Mouse (Mus musculus): ENCODE data around the gene Ism1. TPM values are rescaled to one million over a fixed set of nuclear protein-coding genes. Genes with fewer than 3 reads are reported as not detected.

Gene Ism1
- 1 to 10 TPM; 4.4 to 6.2 TPM for total RNA-seq (2021)

- DNase-seq (ENCODE audit: extremely low spot score in 1 of 2, low spot score in 2 of 2): peak in 1 of 2 experiments; percentile 63
- intact Hi-C loops (cut with DNase I): loop anchor here (5.0 to 10.0 kb wide), 2 partner anchors 86 to 347 kb away; no protein-coding TSS in a partner anchor
Observed at GRCm38 (mm10) chr2:139677809-139678274, at the start of gene Ism1. Gene Ism1, plus strand, starts transcription at chr2:139678178.

GRCm38 (mm10) chr2:139628731-139629130, 49.2 kb upstream of the Ism1 start:
- no peak for DNase-seq (ENCODE audit: extremely low spot score in 1 of 2, low spot score in 2 of 2)
- intact Hi-C loops (cut with DNase I): no loop called here

DNA sequence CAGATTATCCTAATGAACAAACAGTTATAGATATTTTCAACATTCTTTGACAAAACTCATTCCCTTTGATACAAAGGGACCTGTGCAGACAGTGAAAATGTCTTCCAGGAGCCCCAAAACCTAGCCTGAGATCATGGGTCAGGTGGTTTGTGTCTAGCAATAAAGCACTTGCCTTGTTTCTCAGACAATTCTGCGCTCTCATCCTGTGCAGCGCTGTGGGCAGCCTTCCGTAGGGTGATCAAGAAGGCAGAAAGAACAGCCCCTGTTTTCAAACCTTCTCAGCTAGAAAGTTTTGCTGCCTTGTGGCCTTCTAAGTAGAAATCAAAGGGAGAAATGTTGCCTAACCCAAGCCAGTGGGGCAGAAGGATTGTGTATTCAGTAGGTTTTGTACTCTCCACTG, 48.3 kb upstream of the Ism1 start:
- intact Hi-C loops (cut with DNase I): no loop called here
- DNase-seq (ENCODE audit: extremely low spot score in 1 of 2, low spot score in 2 of 2): no peak

GRCm38 (mm10) chr2:139634506-139634905, 43.5 kb upstream of the Ism1 start:
- DNase-seq (ENCODE audit: extremely low spot score in 1 of 2, low spot score in 2 of 2): no peak
- intact Hi-C loops (cut with DNase I): no loop called here

GRCm38 (mm10) chr2:139637861-139638260, 40.1 kb upstream of the Ism1 start:
- intact Hi-C loops (cut with DNase I): no loop called here
- no peak for DNase-seq (ENCODE audit: extremely low spot score in 1 of 2, low spot score in 2 of 2)

DNA sequence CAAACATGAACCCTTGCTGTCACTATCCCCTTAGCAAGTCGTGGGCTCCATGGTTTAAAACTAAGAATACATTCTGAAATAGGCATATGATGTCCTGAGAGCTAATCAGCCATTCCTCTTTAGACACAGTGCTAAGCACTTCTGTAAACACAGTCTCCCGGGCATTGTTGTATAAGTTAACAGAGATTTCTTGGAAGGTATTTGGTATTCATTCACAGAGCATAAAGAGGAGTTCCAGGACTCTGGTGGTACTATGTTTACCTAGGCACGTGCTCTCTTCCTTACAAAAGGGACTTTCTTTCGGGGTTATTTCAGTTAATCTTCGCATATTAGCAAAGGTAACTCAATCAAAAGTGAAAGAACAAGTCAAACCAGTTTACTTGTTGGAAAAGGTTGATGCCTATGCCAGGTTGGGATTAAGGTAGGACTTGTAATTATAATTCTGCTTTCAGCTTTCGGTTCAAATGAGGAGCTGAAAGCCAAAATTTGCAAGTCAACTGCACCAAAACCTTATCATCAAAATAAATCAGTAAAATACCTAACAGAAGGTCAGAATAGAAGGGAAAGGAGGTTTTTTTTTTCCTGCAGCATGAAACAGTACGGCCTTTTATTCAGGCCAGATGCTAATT, 36.1 kb upstream of the Ism1 start:
- intact Hi-C loops (cut with DNase I): no loop called here
- DNase-seq (ENCODE audit: extremely low spot score in 1 of 2, low spot score in 2 of 2): no peak

DNA sequence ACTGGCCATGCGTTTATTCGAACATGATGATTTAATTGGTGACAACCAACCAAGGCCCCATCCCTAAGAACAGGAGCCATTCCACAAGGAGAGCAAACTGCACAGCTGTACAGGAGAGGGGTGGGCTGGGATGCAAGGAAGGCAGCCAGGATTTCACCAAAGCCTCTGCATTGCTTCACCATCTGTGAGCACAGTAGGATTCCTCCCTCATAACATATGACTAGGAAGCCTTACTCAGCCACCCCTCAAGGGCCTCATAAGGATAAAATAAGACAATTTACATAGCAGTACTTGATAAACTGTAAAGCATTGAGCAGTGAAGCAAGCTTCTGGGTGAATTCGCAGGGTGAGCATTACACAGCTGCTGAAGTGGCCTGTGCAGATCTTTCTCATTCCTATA, 28.5 kb upstream of the Ism1 start:
- intact Hi-C loops (cut with DNase I): no loop called here

DNA sequence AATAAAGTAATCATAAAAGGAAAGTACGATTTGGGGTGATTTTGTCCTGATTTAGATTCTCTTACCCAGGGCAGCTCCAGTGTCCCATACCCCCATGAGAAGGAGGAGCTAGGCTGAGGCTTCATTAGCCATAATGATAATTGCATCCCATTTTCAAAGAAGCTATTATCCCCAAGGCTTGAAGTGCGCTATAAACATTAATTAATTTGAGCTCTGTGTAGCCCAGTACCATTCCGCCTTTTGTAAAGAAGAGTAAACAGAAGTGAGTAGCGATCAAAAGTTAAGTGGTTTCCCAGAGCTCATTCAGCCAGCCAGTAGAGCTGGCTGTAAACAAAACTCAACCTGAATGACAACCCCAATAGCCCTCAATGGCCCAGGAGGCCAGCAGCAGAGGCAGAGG, 21.2 kb upstream of the Ism1 start:
- no peak for DNase-seq (ENCODE audit: extremely low spot score in 1 of 2, low spot score in 2 of 2)
- intact Hi-C loops (cut with DNase I): no loop called here

More for the DNA sequence above, 28.5 kb upstream of the Ism1 start:
- DNase-seq (ENCODE audit: extremely low spot score in 1 of 2, low spot score in 2 of 2): peak in 1 of 2 experiments; percentile 8

DNA sequence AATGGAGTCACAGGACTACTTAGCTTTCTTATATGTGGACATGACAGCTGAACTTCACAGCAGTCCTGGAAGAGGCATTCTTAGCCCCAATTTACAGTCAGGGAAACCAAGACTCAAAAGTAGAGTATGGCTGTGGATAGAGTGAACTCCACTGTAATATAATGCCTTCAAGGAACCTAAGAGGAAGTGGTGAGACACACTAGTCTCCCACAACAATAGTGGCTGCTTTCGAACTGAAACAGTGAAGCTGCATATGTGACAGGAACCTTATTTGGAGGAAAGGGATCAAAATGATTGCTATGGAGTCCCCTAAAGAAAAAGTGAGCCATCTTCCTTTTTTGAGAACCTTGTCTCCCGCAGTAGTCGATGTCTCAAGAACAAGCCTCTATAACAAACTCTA, 6.1 kb upstream of the Ism1 start:
- intact Hi-C loops (cut with DNase I): loop anchor here (10.0 kb wide), 1 partner anchor 353 kb away; no protein-coding TSS in a partner anchor
- no peak for DNase-seq (ENCODE audit: extremely low spot score in 1 of 2, low spot score in 2 of 2)

DNA sequence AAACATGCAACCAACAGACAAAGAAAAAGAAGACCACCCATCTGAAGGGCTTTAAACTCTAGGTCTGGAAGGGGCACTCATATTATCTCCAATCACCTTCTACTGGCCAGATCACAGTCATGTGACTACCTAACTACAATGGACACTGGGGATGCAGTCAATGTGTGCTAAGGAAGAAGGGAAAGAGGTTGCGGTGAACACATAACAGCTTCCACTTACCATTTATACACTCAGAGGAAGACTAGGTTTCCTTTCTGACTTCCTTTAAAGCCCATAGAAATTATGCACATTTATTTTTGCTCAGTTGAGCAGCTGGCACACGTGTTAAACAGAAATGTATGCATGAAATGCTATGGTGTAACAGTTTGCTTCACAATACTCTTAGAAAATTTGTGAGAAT, 5.6 kb upstream of the Ism1 start:
- intact Hi-C loops (cut with DNase I): loop anchor here (10.0 kb wide), 1 partner anchor 352 kb away; no protein-coding TSS in a partner anchor
- no peak for DNase-seq (ENCODE audit: extremely low spot score in 1 of 2, low spot score in 2 of 2)

DNA sequence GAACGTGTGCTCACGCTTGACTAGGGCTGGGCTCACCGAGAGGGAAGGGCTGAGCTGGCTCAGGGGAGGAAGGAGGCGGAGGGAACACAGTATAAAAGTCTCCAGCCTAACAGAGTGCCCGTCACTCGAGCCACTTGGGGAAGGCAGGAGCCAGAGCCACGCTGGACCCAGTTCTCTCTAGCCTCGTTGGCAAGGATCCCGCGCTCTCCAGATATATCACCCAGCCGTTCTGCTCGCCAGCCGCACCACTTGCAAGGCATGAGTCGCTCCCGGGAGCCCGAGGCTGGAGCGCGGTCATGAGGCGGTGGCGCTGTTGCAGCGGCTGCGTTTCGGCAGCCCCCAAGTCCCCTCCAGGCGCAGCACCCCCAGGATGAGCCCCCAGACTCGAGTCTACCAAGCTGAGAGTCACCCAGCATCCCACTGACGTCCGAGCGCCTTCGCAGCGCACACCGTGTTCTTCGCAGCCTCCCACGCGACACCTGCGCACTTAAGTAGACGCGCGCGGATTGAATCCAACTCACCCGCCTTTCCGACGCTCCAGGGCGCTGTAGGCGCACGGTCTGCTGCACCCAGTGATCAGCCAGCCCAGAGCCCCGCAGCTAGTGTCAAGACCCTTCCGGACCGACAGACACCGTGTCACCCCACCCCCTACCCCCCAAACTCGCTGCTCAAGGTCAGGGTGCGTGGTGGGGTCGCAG, 764 bp upstream of the Ism1 start:
- intact Hi-C loops (cut with DNase I): loop anchor here (5.0 to 10.0 kb wide), 2 partner anchors 85 to 348 kb away; no protein-coding TSS in a partner anchor
- peak; percentile 54 to 81 for DNase-seq (ENCODE audit: extremely low spot score in 1 of 2, low spot score in 2 of 2)

GRCm38 (mm10) chr2:139678275-139679140, 530 bp downstream of the Ism1 start:
- intact Hi-C loops (cut with DNase I): loop anchor here (5.0 to 10.0 kb wide), 2 partner anchors 86 to 346 kb away; no protein-coding TSS in a partner anchor
- DNase-seq (ENCODE audit: extremely low spot score in 1 of 2, low spot score in 2 of 2): peak in 1 of 2 experiments; percentile 78

DNA sequence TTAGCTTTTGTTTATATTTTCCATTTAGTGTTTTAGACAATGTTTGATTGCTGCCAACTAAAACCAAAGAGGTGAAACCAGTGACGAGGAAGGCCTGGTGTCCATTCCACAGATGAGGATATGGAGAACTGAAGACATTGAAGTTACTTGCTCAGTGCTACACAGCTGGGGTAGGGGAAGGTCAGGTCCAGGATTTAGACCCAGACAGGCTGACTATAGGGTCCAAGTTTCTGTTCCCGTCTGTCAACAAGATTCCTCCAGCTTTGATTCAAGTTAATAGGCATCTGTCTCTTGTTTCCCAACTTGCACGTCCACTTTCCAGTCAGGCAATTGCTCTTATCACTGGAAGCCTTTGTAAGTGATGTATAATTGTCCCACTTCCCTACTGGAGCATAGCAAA, 4.6 kb downstream of the Ism1 start:
- no peak for DNase-seq (ENCODE audit: extremely low spot score in 1 of 2, low spot score in 2 of 2)
- intact Hi-C loops (cut with DNase I): no loop called here

DNA sequence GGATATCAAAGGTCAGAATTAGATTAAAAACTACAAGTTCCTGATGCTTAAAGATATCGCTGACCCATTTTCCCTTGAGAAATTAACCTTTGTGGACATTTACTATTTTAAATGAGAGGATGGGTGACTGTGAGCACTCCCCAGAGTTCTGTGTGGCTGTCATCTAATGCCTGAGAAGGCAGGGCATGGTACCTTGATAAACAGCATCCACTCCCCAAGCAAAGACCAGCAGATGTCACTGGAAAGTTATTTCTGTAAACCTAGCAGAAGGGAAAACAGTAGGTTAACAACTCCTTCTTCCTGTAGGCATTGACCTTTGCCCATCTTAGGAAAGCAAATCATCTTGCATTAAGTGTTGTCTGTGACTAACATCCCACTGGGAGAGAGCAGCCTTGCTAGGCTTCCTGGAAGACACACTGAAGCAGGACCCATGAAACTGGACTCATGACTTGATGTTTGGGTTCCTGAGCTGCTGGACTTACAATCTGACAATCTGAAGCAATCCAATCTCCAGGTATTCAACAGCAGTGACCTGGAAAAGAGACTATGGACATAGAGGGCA, 11.5 kb downstream of the Ism1 start:
- DNase-seq (ENCODE audit: extremely low spot score in 1 of 2, low spot score in 2 of 2): no peak

DNA sequence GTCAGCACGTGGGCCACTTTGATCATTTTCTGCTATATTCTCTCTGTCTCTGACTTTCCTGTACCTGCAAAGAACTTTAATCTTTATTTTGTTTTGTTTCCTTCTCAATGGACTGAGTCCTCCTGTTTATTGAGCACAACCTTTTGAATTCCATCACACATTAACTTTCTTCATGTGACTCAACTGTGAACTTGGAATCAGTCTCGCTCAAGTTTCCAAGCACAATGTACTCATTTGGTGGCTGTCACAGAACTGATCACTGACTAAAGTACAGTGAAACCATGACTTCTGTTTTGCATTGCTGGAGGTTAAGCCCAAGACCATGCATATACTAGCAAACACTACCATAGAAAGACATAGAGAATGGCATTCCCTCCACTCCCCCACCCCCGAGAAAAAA, 15.5 kb downstream of the Ism1 start:
- DNase-seq (ENCODE audit: extremely low spot score in 1 of 2, low spot score in 2 of 2): no peak
- intact Hi-C loops (cut with DNase I): no loop called here

More for the DNA sequence above, 11.5 kb downstream of the Ism1 start:
- intact Hi-C loops (cut with DNase I): no loop called here

- DNase-seq (ENCODE audit: extremely low spot score in 1 of 2, low spot score in 2 of 2): no peak
- intact Hi-C loops (cut with DNase I): no loop called here
Observed at GRCm38 (mm10) chr2:139694638-139695037, 16.7 kb downstream of the Ism1 start.

- peak in 1 of 2 experiments; percentile 25 for DNase-seq (ENCODE audit: extremely low spot score in 1 of 2, low spot score in 2 of 2)
- intact Hi-C loops (cut with DNase I): no loop called here
Observed at GRCm38 (mm10) chr2:139696578-139696977, 18.6 kb downstream of the Ism1 start.

DNA sequence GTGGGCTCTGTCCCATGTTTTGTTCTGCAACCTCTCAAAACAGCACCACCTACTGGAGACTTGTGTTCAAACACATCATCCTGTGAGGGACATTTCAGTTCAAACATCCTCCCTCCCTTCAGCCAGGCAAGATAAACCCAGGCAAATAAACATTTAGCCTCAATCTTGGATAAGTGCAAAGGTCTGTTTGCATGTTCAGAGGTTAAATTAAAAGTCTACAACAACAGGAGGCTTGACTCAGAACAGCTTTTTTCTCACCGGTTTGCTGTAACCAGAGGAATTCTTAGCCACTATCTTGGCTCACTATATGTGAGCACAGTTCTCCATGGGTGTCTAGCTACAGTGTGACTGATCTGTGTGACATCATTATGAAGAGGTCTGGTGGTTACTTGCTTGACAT, 22.6 kb downstream of the Ism1 start:
- intact Hi-C loops (cut with DNase I): no loop called here

DNA sequence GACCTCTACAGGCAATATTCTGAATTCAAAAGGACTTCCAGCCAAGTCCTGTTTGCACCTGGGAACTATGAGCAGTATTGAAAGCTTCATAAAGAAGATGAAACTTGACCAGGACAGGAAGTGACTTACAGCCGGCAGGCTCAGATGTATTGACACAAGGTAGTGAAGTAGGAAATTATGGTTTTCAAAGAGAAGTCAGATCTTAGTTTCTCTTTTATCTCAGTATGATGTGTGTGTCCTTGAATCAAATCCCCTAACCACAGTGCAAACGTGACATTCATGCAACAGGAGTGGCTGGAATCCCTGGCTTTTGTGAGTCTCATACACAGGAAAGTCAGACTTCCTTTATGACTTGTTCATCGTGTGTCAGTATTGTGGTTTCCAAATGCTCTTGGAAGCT, 27.0 kb downstream of the Ism1 start:
- DNase-seq (ENCODE audit: extremely low spot score in 1 of 2, low spot score in 2 of 2): no peak
- intact Hi-C loops (cut with DNase I): no loop called here

More for the DNA sequence above, 22.6 kb downstream of the Ism1 start:
- DNase-seq (ENCODE audit: extremely low spot score in 1 of 2, low spot score in 2 of 2): no peak

Data from left cerebral cortex, postnatal 10 days (tissue).